Mouse (Mus musculus) embryonic fibroblast, embryonic 13.5 days (primary cell): Measurements from ENCODE around the gene Tmem108.

Experiments
- CTCF ChIP-seq: IDR thresholded peaks from 2 replicates; pipeline ENCODE4 v1.5.1; 2011; ENCODE audit warnings: mild to moderate bottlenecking, control low read depth, low read length, moderate library complexity, borderline replicate concordance; ENCODE audit not compliant: insufficient read depth
- POLR2A ChIP-seq: IDR thresholded peaks from 2 replicates; pipeline ENCODE4 v1.6.1; 2011; ENCODE audit warnings: low read depth, mild to moderate bottlenecking, control low read depth, low read length, moderate library complexity

GRCm38 (mm10) chr9:103740145-103740544, 21.5 kb downstream of the Tmem108 start:
- no peak for TF ChIP-seq CTCF
- TF ChIP-seq POLR2A: no peak
